Mouse (Mus musculus) urinary bladder, postnatal 10 days (tissue): ENCODE measurements at regions not wholly inside any gene's neighbourhood (a gene's known extent, or its start where the extent isn't known, plus 50 kb on each side); places are given as distances from the start of the nearest gene placed in this dataset.

Experiments used
- DNase-seq: peaks from one replicate; pipeline ENCODE4 v3.0.0; 2022; ENCODE audit warnings: low spot score

GRCm38 (mm10) chr9:61175381-61175780 is 196.8 kb upstream of the Tle3 start:
- no peak for DNase-seq

- DNase-seq = no peak
These were observed 195.3 kb upstream of the Tle3 start for GRCm38 (mm10) chr9:61176856-61177255.

DNA sequence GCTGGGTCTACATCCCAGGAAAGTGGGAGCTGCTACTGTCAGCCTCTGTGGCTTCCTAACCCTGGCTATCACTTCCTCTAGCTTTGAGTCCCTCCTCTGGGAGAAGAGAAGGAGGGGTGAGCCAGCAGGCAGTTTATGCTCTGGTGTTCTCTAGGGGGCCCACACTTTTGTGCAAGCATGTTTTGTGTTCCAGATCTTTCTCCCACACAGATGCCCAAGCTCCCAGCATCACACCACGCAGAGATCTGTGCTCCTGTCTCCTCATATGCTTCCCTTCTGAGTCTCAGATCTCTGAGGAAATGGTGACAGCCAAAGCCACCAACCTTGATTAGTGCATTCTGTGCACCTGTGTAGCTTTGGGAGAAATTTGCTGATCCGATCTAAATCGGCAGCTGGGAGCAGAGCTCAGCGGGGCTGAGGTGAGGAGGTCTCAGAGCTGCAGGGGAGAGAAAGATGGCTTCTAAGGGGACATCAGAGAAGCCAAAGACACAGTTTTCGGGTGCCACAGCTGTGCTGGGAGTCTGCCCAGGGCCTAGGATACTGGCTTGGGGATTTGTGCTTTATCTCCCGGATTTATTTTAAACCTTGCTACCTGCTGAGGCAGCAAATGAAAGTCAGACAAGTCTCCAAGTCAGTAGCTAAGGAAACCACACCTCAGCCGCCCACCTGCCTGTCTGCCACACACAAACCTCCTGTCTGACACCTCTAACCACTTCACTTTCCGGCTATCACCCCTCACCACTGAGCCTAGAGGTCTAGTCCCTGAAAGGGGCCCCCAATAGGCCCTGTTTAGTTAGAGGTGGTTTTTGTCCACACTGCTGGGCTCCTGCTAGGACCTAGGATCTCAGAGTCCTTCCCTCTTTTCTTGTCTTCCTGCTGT is 185.4 kb upstream of the Tle3 start:
- DNase-seq = no peak

DNA sequence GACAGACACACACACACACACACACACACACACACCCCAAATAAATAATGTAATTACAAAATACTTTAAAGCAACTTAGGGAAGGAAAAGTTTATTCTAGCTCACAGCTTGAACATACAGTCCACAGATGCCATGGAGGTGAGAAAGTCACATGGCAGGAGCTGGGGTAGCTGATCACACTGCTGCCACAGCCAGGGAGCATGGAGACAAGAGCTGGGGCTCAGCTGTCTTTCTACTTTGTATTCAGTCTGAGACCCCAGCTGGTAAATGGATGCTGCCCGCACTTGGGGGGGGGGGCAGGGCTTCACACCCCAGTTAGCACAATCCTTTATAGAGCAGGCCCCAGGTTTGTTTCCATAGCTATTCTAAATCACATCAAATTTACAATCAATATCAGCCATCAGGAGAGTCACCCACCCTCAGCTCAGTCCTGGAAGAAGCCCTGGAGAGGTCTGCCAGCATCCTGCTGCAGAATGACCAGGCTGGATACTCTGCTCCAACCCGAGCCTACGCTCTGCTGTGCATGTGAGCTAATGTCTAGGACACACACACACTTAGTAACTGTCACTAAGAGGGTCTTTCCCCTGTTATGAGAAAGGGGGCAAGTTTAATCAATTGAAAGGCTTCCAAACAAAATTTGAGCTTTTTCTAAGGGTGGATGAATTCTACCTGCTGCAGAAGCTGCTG is 184.3 kb upstream of the Tle3 start:
- DNase-seq = no peak

DNA sequence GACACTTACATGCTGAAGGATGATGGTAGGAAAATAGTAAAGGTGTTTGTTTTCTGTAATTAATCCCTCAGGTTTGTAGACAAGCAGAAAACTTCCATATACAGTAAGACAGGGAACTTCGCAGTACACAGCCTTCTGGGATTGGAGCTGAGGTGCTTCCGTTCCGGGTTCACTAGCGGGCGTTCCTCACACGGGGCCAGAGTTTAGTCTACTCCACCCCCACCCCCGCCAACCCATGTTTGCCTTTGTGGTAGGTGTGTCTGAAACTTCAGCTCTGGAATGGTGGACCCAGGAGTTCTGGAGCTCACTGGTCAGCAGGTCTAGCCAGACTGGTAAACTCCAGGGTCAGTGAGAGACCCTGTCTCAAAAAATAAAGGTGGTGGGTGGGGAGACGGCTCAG is 182.9 kb upstream of the Tle3 start:
- no peak for DNase-seq

GRCm38 (mm10) chr9:61199077-61199753 is 173.0 kb upstream of the Tle3 start:
- DNase-seq = no peak

GRCm38 (mm10) chr9:61199891-61200290 is 172.3 kb upstream of the Tle3 start:
- no peak for DNase-seq

GRCm38 (mm10) chr9:61200295-61200955 is 171.7 kb upstream of the Tle3 start:
- no peak for DNase-seq

GRCm38 (mm10) chr9:61205049-61205448 is 167.1 kb upstream of the Tle3 start:
- DNase-seq = no peak

DNA sequence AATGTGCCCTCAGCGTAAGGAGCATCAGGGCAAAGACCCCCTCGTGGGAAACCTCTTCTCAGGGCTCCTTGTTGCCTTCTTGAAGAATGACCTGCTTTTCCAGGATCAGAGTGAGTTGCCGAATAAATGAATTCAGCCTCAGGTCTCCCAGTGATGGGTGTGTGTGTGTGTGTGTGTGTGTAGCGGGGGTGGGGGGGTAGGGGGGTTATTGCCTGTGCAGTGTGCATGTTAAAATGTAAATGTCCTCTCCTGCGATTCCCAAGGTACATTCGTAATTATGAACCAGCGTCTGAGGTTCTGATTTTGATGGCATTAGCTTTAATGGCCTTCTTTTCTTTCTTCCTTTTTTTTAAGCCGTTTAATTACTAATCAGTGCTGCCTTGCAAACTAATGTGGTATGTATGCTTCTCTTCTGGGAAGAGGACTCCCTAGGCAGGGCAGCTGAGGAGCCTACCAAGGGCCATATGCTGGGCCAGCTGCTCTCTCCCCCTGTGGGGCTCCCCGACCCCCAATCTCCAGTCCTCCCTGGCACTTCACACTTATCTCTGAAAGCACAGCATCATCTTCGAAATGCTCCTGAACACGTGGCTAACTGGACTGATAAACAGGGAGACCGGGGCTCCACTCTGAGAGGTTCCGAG is 165.3 kb upstream of the Tle3 start:
- no peak for DNase-seq

DNA sequence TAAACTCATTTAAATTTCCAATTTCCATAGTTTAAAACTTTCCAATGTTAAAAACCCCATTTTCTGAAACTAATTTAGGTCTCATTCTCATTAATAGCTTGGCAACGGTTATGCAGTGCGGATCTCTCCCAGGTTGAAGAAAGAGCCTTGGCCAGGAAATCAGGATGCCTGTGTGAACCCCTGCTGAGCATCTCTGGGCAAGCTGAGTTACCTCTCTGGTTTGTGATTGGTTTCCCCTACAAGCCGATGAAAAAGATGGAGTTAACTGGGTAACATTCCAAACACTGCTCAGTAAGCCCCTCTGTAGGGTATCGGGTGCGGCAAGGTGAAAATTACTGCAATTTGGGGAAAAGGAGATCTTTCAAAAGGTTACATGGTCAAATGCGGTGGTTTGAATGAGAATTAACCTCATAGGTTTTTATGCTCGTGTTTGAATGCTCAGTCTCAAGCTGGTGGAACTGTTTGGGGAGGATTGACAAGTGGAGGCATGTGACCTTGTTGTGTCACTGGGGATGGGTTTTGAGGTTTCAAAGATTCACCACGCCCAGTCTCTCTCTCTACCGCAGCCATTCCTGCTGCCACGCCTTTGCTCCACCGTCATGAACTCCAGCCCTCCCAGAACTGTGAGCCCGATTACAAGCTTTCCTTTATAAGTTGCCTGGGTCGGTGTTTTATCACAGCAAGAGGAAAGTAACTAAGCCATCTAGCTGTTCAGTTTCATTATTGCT is 164.6 kb upstream of the Tle3 start:
- no peak for DNase-seq

GRCm38 (mm10) chr9:61211627-61212026 is 160.5 kb upstream of the Tle3 start:
- no peak for DNase-seq

DNA sequence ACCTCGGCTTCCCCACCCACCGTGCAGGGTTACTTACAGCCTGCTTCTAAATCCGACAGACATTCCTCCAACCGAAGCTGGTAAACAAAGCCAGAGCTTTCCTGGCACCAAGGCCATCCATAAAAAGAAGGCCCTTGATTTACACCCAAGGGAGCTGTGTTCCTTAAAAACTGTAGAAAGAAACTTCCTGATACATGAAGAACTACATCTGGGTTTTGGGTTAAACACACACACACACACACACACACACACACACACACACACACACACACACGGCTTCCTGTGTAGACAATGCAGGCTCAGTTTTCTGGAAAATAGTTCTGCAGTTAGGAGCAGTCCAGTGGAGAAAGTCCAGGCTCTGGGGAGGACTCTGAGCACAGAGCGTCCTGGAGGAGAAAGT is 157.2 kb upstream of the Tle3 start:
- no peak for DNase-seq

DNA sequence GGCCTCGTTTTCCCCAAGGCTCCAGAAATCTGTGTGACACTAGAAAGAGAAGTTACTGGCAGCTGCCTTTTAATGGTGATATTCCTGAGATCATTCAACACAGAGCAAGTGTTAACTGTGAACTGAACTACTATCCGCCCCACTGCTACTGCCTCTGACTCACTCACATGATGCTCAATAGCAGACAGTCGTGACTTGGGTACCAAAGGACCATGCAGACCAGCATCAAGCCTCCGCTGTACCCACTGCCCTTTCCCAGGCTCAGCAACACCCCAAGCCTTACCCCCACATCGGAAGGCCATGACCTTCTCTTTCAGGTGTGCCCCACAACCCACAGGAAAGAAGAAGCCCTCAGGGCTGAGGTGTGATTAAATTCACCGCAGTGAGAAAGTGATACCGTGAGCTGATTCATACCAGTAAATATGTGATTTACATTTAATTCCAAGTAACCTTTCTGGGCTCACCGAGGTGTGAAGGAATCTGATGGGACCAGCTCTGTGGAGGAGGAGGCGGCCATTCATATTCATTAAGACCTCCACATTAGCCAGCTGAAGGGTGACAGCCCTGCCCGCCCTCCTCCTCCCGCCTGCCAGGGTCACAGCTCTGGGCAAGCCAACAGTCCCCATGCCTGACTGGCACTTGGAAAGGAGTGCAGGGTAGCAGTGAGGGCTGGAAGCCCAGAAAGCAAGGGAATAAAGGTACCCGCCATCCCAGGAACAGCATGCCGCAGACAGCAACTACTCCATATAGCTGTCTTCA is 156.0 kb upstream of the Tle3 start:
- no peak for DNase-seq

- no peak for DNase-seq
These were observed 152.1 kb upstream of the Tle3 start for GRCm38 (mm10) chr9:61220017-61220416.

GRCm38 (mm10) chr9:61222212-61223003 is 149.8 kb upstream of the Tle3 start:
- DNase-seq = no peak

DNA sequence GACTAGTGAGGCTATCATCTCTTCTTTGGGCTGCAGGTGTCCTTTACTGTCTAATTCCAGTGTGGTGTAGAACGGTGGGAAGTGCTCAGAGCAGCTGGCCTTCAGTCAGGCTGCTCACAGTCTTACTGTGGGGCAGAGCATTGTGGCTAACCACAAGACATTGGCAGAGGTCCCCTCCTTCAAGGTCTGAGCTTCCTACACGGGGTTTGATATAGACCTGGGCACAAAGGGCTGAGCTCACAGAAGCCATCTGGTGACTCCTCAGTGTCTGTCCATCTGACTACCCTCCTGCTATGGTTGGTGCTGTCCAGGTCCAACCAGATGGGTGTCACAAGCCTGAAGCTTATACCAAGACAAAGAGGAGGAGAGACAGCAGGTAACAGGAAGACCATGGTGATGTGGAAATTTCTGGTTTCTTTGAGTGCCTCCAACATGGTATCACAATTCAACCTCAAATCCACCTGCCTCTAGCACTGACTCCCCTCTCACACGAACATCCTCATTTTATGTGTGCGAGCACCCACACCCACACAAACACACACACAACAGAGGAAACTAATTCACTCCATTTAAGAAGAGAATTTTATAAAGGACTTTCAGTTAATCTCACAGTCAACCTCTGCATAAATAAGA is 147.0 kb upstream of the Tle3 start:
- DNase-seq = no peak

GRCm38 (mm10) chr9:61225882-61226281 is 146.3 kb upstream of the Tle3 start:
- no peak for DNase-seq
